Mouse (Mus musculus) layer of hippocampus, adult 18-20 months (tissue): ENCODE data around the gene Dynlt3. TPM values are rescaled to one million over a fixed set of nuclear protein-coding genes. Genes with fewer than 3 reads are reported as not detected.
"Not testable (repeated sequence)": the region's sequence is repeated elsewhere in the genome, so short reads cannot be mapped to it uniquely, and the experiment has no call there.

ENCODE experiments used
- DNase-seq, 2 experiments: peaks; one replicate each; pipeline ENCODE4 v3.0.0; 2022; ENCODE audit warnings: low spot score in 2 of 2
- long read RNA-seq: library from polyadenylated mRNA; stranded (forward); transcript quantifications from one replicate; pipeline ENCODE4 v2.0.0, GENCODE M21; 2021
- total RNA-seq, 2 experiments: library from RNA; stranded (reverse); gene quantifications; 2 replicates each; pipeline ENCODE4 v1.2.3; 2021

The Dynlt3 gene
- 100 to 1,000 TPM; 124 to 132 TPM for total RNA-seq
- long read RNA-seq, transcript Dynlt3-201 (5 exons, 2,176 nt), result major isoform, 121 of 127 reads
- long read RNA-seq, partial matches to known transcripts, result 3 of 127 reads
- long read RNA-seq, other reads (novel, unspliced or antisense), result 2 of 127 reads

- DNase-seq, result peak; percentile 46 to 70
Measured at GRCm38 (mm10) chrX:9662391-9663111, at the start of gene Dynlt3. Gene Dynlt3 (minus strand): TSS chrX:9663003.

DNA sequence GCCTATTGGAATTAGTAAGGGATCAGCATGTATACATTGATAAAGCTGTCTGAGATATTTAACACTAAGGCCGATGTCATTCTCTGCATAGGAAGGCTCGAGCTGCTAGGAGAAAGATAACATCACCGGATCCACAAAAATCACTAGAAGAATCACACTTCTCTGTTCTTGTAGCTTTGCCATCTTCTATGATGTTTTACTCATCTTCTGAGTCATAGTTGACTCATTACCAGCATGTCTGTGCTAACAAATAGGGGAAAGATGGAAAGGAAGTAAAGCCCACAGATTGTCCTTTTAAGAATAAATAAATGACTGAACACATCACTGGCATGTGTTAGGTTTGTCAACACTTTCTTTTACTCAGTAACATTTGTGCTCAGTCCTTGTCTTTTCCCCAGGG is 37.0 kb upstream of the Dynlt3 start:
- no peak for DNase-seq

DNA sequence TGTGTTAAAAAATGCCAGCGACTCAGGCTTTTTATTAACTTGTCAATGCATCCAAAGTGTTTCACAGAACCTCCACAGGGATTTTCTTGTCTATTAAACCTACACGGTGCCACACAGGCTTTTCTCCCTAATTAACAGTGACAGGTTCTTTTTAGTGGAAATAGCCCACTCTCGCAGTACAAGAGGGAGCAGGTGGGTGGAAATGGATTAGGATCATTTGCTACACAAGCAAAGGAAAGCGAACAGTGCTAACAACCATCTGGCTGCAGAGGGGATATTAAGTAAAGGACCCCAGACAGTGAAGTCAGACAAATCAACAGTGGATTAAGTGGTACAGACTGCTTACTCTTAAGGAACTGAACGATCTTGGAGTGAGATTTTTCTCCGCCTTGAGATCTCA is 33.2 kb upstream of the Dynlt3 start:
- DNase-seq, result no peak

GRCm38 (mm10) chrX:9672040-9672439 is 9.2 kb upstream of the Dynlt3 start:
- DNase-seq, result no peak

- DNase-seq, result no peak
Measured at GRCm38 (mm10) chrX:9671418-9671817, 8.6 kb upstream of the Dynlt3 start.

GRCm38 (mm10) chrX:9652806-9653205 is 10.0 kb downstream of the Dynlt3 start:
- DNase-seq, result no peak

GRCm38 (mm10) chrX:9640594-9640993 is 22.2 kb downstream of the Dynlt3 start:
- not testable (repeated sequence) for DNase-seq

DNA sequence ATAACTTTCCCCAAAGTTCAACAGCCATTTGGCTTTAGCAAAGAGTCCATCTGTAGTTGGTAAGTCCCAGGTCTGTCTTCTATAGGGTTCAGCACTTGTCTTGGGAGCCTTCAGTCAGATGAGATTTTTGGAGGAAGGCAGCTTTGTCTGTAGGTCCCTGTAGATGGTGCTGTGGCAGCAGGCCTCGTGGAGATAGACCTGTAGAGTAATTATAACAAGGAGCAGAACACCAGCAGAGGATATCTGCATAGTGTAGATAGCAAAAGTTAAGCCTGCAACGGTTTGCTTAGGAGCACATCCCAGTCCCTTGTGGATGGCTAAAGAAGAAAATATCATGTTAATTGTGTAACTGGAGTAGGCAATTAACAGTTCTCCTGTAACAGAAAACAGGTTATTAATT is 22.7 kb downstream of the Dynlt3 start:
- peak in 1 of 2 experiments; percentile 22 for DNase-seq

Other genes starting within 250 kb of the Dynlt3 start
- gene Cybb, start 175.2 kb downstream of the Dynlt3 start, total RNA-seq, result under 1 TPM; 0.42 to 0.48 TPM
- not detected for gene H2al1o, start 90.6 kb downstream of the Dynlt3 start, total RNA-seq
- gene Hypm, start 183.9 kb upstream of the Dynlt3 start, total RNA-seq, result not detected
- gene H2al3, start 186.7 kb upstream of the Dynlt3 start, total RNA-seq, result not detected
- gene Sytl5, start 222.6 kb upstream of the Dynlt3 start, total RNA-seq, result 1 to 10 TPM; 5.7 to 6.9 TPM